In genomic region chr13:62558189-62559110, GRCm38 (mm10) we compare ENCODE assay signal across 8 mouse cellular contexts. TPM values are rescaled to one million over a fixed set of nuclear protein-coding genes. Genes with fewer than 3 reads are reported as not detected.
DNase-seq lines count a peak whose midpoint lies in the region; ATAC-seq lines count a peak whose summit lies in the region.
"Not testable (repeated sequence)": the region's sequence is repeated elsewhere in the genome, so short reads cannot be mapped to it uniquely, and the experiment has no call there.

Gene Zfp935 (minus strand): TSS chr13:62558511.

- H3K4me1 ChIP-seq in megakaryocyte, embryonic 14.5 days, result not testable (repeated sequence)

- peak within 1 kb of the TSS; percentile 85 for H3K4me3 ChIP-seq in megakaryocyte, embryonic 14.5 days (replicated peaks)

- H3K9me3 ChIP-seq in megakaryocyte, embryonic 14.5 days, result peaks cover 18% of the 10 kb centered on the region

- DNase-seq in adipocyte (ENCODE audit: low spot score), result peak; percentile 36
- peak; percentile 39 for DNase-seq in embryo, embryonic 10.5 days (ENCODE audit: low spot score)
- DNase-seq in gastrocnemius, postnatal 14 days, result peak; percentile 53
- peak; percentile 67 to 83 for DNase-seq in left cerebral cortex, adult 9 months (ENCODE audit: low spot score in 2 of 2)
- DNase-seq in right cerebral cortex, postnatal 14 days, result peak; percentile 39
- peak; percentile 73 for DNase-seq in urinary bladder, postnatal 36 days (ENCODE audit: low spot score in 2 of 2)

- peak; percentile 71 for ATAC-seq in inflammation-experienced regulatory T-cells, adult 6 months

- H3K27me3 ChIP-seq in megakaryocyte, embryonic 14.5 days (replicated peaks), result not testable (repeated sequence)

- intact Hi-C loops in gastrocnemius, postnatal 14 days (cut with DNase I; ENCODE audit: low total_unique reads), result not testable (repeated sequence)

- not testable (repeated sequence) for H3K36me3 ChIP-seq in megakaryocyte, embryonic 14.5 days (replicated peaks; ENCODE audit: low read length)

RNA-seq across cellular contexts. Expression of gene Zfp935, which starts in this region (rescaled TPM):
- under 1 TPM in 1 of 2 experiments, not detected in 1; 0.55 TPM for total RNA-seq in gastrocnemius, postnatal 14 days (2021)
- polyA plus RNA-seq in inflammation-experienced regulatory T-cells, adult 6 months (2017; shearing (Covaris generic)), result 1 to 10 TPM in 1 of 3 experiments, not detected in 2; 1.5 TPM
- not detected in 2 replicates for polyA plus RNA-seq in megakaryocyte, embryonic 14.5 days (2012; ENCODE audit: insufficient read depth, low replicate concordance)

Comparison
In these comparisons a context has a peak if more than half of its experiments do, and no peak if none do; other contexts are left out.
1. Peak in every context shown above with its lines: DNase-seq, ATAC-seq and H3K4me3 ChIP-seq.
2. Peak in DNase-seq in gastrocnemius, postnatal 14 days; RNA of the gene not detected or under 1 TPM.